Mouse (Mus musculus): ENCODE data around the gene Gemin4.

Gene Gemin4

GRCm38 (mm10) chr11:76196275-76196976 is 21.0 kb downstream of the Gemin4 start:
- POLR2A ChIA-PET = interaction anchor here (0.5 to 2.0 kb wide), 17 partner anchors 9 to 1382 kb away, joined by 3 to 8 read pairs (median 3); partner anchors contain the start of genes Dbil5 (in 3 of the 4), Gemin4 (in 3 of the 4) and Ywhae (in 1 of the 4)
- CTCF ChIA-PET = interaction anchor here in 3 of 4 experiments (0.8 to 2.0 kb wide), 4 partner anchors 9 to 210 kb away, joined by 3 to 5 read pairs (median 4); partner anchors contain the start of genes Dbil5 (in 1 of the 3), Gemin4 (in 1 of the 3) and Timm22 (in 1 of the 3)

- ChIA-PET CTCF (interaction anchor here in 3 of 4 experiments (0.6 to 3.2 kb wide), 8 partner anchors 10 to 473 kb away, joined by 3 to 15 read pairs (median 4); partner anchors contain the start of genes Dbil5 (in 2 of the 3), Gemin4 (in 2 of the 3), Nxn (in 1 of the 3) and Timm22 (in 1 of the 3)), POLR2A (interaction anchor here in 2 of 4 experiments (0.6 to 0.8 kb wide), 3 partner anchors 39 to 293 kb away, joined by 3 to 4 read pairs (median 3); no protein-coding TSS in a partner anchor)
Observed at GRCm38 (mm10) chr11:76186908-76187307, 30.6 kb downstream of the Gemin4 start.

- POLR2A ChIA-PET = interaction anchor here in 1 of 4 experiments (1.2 kb wide), 1 partner anchor 34 kb away, joined by 4 read pairs; the partner anchor contains the start of gene Gemin4
- CTCF ChIA-PET = no interaction called here
Observed at GRCm38 (mm10) chr11:76183745-76184144, 33.7 kb downstream of the Gemin4 start.

GRCm38 (mm10) chr11:76180146-76180540 is 37.3 kb downstream of the Gemin4 start:
- POLR2A ChIA-PET = no interaction called here
- CTCF ChIA-PET = interaction anchor here in 2 of 4 experiments (0.9 to 1.4 kb wide), 2 partner anchors 38 to 226 kb away, joined by 4 read pairs; partner anchors contain the start of genes Dbil5 (in 1 of the 2), Gemin4 (in 1 of the 2) and Timm22 (in 1 of the 2)

GRCm38 (mm10) chr11:76179495-76180145 is 37.8 kb downstream of the Gemin4 start, which contains the start of the genes Vps53 and Fam57a:
Gene Vps53 (minus strand): TSS chr11:76179647.
Gene Fam57a (plus strand): TSS chr11:76179671.
- POLR2A ChIA-PET = interaction anchor here in 2 of 4 experiments (1.1 to 1.4 kb wide), 4 partner anchors 36 to 445 kb away, joined by 4 to 7 read pairs (median 6); partner anchors contain the start of genes Dbil5 (in 1 of the 2), Gemin4 (in 1 of the 2) and Timm22 (in 1 of the 2)
- CTCF ChIA-PET = interaction anchor here in 3 of 4 experiments (0.7 to 1.4 kb wide), 7 partner anchors 38 to 275 kb away, joined by 3 to 5 read pairs (median 4); partner anchors contain the start of genes Dbil5 (in 2 of the 3), Gemin4 (in 2 of the 3) and Timm22 (in 1 of the 3)

GRCm38 (mm10) chr11:76178726-76179494 is 38.6 kb downstream of the Gemin4 start:
- ChIA-PET CTCF (interaction anchor here in 3 of 4 experiments (0.7 to 1.4 kb wide), 7 partner anchors 39 to 276 kb away, joined by 3 to 5 read pairs (median 4); partner anchors contain the start of genes Dbil5 (in 2 of the 3), Gemin4 (in 2 of the 3) and Timm22 (in 1 of the 3)), POLR2A (interaction anchor here in 2 of 4 experiments (1.1 to 1.4 kb wide), 4 partner anchors 36 to 445 kb away, joined by 4 to 7 read pairs (median 6); partner anchors contain the start of genes Dbil5 (in 1 of the 2), Gemin4 (in 1 of the 2) and Timm22 (in 1 of the 2))

- POLR2A ChIA-PET = no interaction called here
- CTCF ChIA-PET = interaction anchor here in 1 of 4 experiments (0.5 kb wide), 1 partner anchor 914 kb away, joined by 3 read pairs; no protein-coding TSS in a partner anchor
Observed at GRCm38 (mm10) chr11:76170207-76170606, 47.3 kb downstream of the Gemin4 start.

GRCm38 (mm10) chr11:76168976-76169375 is 48.5 kb downstream of the Gemin4 start:
- POLR2A ChIA-PET = no interaction called here

GRCm38 (mm10) chr11:76167079-76167765 is 50.2 kb downstream of the Gemin4 start:
- ChIA-PET CTCF (interaction anchor here in 2 of 4 experiments (0.7 to 0.8 kb wide), 2 partner anchors 216 to 287 kb away, joined by 3 read pairs; no protein-coding TSS in a partner anchor), POLR2A (interaction anchor here in 1 of 4 experiments (1.0 kb wide), 1 partner anchor 13 kb away, joined by 3 read pairs; no protein-coding TSS in a partner anchor)

More at GRCm38 (mm10) chr11:76168976-76169375, 48.5 kb downstream of the Gemin4 start:
- CTCF ChIA-PET = no interaction called here

GRCm38 (mm10) chr11:76166657-76167056 is 50.8 kb downstream of the Gemin4 start:
- POLR2A ChIA-PET = no interaction called here
- CTCF ChIA-PET = interaction anchor here in 1 of 4 experiments (1.0 to 2.1 kb wide), 2 partner anchors 200 to 254 kb away, joined by 3 to 5 read pairs; no protein-coding TSS in a partner anchor

Measured in embryonic stem cell, embryonic (primary cell).